Mouse (Mus musculus) layer of hippocampus, adult 2 months (tissue): ENCODE data around the gene Id1. TPM values are rescaled to one million over a fixed set of nuclear protein-coding genes. Genes with fewer than 3 reads are reported as not detected.
A peak's percentile ranks its signal among the peaks of the same experiment; 100 is the strongest.

Experiments used
- DNase-seq, 2 experiments: peaks; one replicate each; pipeline ENCODE4 v3.0.0; 2022; ENCODE audit warnings: low spot score in 2 of 2
- H3K27ac ChIP-seq: fragments of 200-600 bp; 2 replicates; pipeline ENCODE4 v1.8.1; 2022
- H3K4me3 ChIP-seq: fragments of 200-600 bp; 2 replicates; pipeline ENCODE4 v1.8.1; 2022; ENCODE audit warnings: mild to moderate bottlenecking
- CTCF ChIP-seq: fragments of 200-600 bp; conservative IDR thresholded peaks from 2 replicates; pipeline ENCODE4 v1.8.1; 2022; ENCODE audit warnings: antibody characterized with exemption, mild to moderate bottlenecking, moderate library complexity
- total RNA-seq, 2 experiments: library from RNA; stranded (reverse); gene quantifications; 2 replicates each; pipeline ENCODE4 v1.2.3; 2021

The Id1 gene
- total RNA-seq, 2 experiments from 2014 or later: 23.5 to 25.4 TPM

DNA sequence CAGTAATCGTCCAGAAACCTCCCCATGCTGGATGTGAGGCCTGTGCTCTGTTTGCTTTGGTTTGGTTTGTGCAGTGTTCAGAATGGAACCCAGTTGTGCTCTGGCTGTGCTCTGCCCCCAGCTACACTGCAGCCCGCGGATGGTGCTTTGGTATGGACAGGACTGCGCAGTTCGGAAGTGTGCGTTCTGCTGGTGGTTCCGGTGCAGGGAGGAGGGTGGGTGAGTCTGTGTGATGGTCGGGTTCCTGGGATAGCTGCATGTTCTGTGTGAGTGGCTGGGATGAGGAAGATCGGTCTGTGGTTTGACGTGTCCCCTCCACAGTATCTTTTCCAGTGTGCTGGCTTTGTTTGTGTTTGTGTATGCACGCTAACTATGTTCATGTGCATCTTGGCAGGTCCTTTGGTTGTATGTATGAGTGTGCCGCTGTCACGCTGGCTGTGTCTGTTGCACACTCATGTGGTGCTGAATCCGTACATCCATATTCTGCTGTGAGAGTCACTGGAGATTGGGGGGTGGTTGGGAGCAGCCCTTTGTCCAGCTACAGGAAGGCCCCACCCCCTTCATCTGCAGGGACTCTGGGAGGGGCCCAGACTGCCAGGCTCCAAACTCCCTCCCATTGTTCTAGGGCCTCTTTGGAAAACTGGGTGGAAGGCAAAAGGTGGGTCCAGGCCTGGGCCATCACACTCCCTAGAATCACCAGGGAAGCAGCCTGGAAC, 8.1 kb upstream of the Id1 start:
- Histone ChIP-seq H3K4me3 (no peak overlapping the region), H3K27ac (peak overlapping the region; percentile 78)
- DNase-seq: no peak
- no peak for TF ChIP-seq CTCF

DNA sequence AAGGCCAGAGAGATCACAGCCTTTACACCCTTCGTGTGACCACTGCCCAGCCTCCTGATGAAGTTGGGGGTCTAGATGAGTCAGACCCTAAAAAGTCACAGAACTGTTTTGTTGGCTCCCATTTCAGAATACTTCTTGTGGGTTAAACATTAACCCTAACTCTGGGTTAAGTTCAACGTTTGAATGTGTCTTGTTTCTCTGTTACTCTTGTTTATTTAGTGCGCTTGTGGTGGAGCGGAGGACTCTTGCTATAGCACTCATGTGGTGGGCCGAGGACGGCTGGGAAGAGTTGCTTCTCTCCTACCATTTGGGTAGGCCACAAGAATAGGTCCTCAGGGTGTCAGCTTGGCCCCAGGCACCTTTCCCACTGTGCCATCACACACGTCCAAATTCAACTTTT, 7.5 kb upstream of the Id1 start:
- peak overlapping the region; percentile 40; the same call in 1 of the 2 replicates for H3K27ac ChIP-seq
- TF ChIP-seq CTCF: no peak
- H3K4me3 ChIP-seq: no peak overlapping the region
- DNase-seq: no peak

DNA sequence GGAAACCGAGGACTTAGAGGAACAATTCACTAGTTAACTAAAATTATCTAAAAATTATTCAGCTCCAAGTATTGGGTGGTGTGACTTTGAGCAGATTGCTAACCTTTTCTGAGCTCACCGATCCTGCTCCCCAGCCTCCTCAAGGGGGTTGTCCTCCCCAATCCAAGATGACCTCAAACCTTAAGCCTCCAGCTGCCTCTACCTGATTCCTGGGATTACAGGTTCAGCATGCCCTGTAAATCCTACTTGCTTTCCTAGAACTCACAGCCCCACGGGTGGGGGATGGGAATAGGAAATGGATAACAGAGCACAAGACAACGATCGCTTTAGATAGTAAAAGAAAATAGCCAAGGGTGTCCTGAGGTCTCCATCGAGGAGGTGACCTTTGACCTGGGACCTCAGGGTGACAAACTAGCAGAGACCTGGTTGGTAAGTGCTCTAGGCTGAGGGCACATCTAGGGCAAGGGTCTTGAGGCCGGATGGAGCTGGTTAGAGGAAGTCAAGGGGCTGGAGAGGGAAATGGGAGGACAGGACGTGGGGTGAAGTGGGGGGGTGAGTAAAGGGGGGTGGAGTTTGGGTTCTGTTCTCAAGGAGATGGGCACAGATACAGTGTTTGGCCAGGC, 6.9 kb upstream of the Id1 start:
- H3K4me3 ChIP-seq: no peak overlapping the region
- peak overlapping the region; percentile 40; the same call in 1 of the 2 replicates for H3K27ac ChIP-seq
- no peak for TF ChIP-seq CTCF
- DNase-seq: no peak

DNA sequence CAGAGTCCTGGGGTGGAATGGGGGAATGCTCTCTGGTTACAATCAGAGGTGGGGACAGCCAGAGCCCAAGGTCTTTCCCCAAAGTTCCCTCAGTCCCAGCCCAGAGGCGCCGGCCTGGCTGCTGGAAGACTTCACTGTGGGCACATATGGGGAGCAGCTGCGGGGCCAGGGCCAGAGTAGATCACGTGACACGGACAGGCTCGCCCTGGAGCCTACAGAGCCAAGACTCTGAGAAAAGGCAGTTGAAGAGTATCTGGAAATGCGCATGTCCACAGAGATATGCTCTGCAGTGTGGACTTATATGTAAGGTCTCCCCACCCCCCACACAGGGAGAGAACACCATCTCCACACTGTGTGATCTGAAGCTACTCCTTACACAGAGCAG, 6.4 kb upstream of the Id1 start:
- Histone ChIP-seq H3K4me3 (no peak overlapping the region), H3K27ac (peak overlapping the region; percentile 3; the same call in 1 of the 2 replicates)
- TF ChIP-seq CTCF: no peak
- no peak for DNase-seq

DNA sequence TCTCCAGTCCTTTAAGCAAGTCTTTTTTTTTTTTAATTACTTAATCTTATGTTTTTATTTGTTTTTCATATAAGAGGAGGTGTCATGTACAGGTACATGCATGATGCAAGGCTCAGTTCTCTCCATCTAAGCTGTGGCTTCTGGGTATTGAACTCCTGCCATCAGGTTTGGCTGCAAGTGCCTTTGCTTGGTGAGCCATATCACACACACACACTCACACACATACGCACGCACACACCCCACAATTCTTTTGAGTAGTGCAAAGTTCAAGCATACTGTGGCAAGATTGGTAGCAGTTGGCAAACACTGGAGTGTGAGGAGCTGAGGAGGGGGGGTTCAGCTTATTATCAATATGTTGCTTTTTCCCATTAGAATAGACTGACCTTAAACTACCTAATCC, 2.9 kb upstream of the Id1 start:
- TF ChIP-seq CTCF: no peak
- no peak for DNase-seq
- Histone ChIP-seq H3K4me3 (no peak overlapping the region), H3K27ac (no peak overlapping the region)

DNA sequence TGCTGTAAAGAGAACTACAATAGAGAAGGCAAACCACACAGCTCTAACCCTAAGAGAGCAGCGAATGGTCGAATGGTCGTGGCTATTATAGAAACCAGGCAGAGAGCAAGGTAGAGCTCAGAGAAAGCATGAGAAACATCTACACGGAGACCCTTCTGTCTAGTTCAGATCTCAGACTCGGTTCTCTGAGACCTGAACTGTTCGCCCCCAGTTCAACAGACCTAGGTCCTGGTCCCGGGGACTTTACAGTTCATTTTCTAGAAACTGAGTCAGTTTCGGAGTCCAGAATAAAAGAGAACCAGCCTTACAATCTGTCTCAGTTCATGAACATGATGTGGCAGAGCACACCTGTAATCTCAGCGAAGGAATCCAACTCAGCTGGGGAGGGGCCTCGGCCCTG, 1.6 kb upstream of the Id1 start:
- Histone ChIP-seq H3K4me3 (peak overlapping the region; percentile 60; the same call in 1 of the 2 replicates), H3K27ac (peak overlapping the region; percentile 81)
- DNase-seq: no peak
- TF ChIP-seq CTCF: no peak

DNA sequence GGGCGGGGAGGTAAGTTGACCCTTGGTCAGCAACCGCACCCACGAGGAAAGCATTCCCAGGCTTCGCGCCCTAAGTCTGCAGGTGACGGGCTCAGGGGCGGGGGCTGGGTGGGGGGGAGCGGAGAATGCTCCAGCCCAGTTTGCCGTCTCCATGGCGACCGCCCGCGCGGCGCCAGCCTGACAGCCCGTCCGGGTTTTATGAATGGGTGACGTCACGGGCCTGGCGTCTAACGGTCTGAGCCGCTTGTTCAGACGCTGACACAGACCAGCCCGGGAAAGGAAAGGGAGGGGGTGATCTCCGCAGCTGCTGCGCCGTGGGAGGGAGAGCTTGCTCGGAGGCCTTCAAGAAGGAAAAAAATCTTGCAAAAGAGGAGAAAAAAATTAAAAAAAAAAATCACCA, 1.1 kb upstream of the Id1 start:
- peak; percentile 91 to 94 for DNase-seq
- no peak for TF ChIP-seq CTCF
- peak overlapping the region; percentile 82 for H3K27ac ChIP-seq

DNA sequence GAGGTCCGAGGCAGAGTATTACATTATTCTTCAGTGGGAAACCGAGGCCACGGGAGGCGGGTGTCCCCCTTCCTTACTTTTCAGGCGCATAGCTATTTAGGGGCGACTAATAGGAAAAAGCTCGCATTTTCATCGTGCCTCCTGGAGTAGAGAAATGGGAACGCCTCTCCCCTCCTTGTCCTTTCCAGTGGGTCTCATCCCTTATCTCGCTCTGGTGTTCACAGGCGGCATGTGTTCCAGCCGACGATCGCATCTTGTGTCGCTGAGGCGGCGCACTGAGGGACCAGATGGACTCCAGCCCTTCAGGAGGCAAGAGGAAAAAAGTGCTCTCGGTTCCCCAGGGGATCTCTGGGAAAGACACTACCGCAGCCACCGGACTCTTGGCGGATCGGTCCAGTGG, 697 bp downstream of the Id1 start:
- no peak for DNase-seq
- H3K27ac ChIP-seq: peak overlapping the region; percentile 69

More for the DNA sequence above, 1.1 kb upstream of the Id1 start:
- peak overlapping the region; percentile 60 for H3K4me3 ChIP-seq

DNA sequence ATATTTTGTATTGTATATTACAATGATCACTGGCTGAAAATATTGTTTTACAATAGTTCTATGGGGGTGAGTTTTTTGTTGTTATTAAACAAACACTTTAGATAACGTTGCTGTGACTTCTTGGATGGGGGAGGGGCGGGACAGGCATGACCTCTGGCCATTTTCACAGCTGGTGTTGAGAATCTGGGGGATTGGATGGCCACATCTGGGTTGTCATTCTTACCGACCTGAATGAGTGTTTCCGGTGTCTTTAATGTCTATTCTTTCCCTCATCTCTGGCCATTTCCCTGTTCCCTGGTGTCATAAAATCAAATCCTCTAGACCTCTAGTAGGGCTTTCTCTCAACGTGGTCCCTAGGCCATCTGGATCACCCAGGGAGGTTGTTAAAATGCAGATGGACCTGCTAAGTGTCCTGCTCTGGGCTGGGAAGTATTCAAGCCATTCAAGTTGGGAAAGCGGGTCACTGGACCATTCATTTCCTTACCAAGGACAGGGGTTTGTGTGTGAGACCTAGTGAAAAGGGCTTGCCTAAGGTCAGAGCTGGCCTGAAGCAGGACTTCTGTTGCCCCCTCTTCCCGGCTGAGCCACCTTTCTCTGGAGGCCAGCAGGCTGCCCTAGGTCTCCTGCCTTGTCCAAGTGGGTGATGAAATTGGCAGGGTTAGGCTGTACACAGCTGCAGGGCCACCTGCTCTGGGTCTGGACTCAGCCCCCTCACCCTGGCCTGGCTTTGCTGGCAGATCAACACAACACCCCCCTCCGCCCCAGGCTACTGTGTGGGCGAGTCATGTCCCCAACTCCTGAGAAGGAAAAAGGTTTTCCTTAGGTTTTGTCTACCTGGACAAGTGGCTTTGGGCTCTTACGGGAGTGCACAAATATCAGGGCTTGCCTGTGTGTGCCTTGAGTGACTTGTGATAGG, 1.5 kb downstream of the Id1 start:
- H3K27ac ChIP-seq: peak overlapping the region; percentile 69

More for the DNA sequence above, 697 bp downstream of the Id1 start:
- peak overlapping the region; percentile 60 for H3K4me3 ChIP-seq
- TF ChIP-seq CTCF: no peak

DNA sequence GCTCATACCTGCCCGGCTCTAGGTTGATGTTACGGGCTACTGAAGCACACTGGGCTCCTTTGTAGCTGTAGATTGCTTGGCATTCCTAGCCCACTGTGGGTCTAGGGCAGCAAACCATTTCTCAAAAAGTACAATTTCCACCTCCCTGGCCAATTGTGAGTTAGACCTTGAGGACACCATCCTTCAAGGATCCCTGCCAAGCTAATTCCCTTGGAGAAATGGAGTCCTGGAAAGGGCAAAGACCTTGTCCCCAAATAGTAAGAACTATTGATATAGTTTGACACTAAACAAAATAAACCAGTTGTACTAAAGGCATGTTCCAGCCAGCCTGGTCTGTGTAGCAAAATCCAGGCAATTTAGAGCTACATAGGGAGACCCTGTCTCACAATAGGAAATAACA, 2.3 kb downstream of the Id1 start:
- no peak for TF ChIP-seq CTCF
- no peak for DNase-seq
- peak overlapping the region; percentile 60 for H3K4me3 ChIP-seq
- peak overlapping the region; percentile 69 for H3K27ac ChIP-seq

More for the DNA sequence above, 1.5 kb downstream of the Id1 start:
- no peak for DNase-seq
- no peak for TF ChIP-seq CTCF
- H3K4me3 ChIP-seq: peak overlapping the region; percentile 60

DNA sequence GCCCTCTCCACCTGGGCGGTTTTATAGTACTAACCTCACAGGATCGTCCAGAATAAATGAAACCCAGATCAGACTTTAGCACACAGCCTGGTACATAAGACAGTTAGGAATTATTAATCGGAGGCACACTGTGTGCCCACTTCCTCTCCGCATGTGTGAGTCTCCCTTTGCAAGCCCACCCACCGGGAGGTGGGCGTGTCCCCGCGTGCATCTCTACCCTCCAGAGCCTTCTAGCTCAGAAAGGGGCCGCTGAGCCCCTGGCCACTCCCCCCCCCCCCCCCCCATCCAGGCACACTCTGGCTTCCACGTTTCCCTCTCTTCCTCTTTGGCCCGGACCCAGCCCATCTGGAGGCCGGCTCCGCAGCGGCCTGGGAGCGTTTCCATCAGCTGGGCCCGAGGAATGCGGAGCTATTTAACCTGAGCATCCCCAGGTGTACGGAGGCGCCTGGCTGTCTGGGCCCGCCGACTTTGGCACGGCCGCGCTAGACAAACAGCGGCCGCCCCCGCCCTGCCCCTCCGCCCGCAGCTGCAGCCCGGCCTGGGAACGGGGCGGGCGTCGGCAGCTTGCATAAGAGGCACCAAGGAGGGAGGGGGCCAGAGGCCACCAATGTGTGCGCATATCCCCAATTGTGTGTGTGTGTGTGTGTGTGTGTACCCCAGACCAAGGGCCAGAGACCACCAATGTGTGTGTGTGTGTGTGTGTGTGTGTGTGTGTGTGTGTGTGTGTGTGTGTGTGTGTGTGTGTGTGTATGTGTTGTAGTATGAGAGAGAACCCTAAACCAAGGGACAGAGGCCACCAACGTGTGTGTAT, 3.2 kb downstream of the Id1 start:
- H3K4me3 ChIP-seq: peak overlapping the region; percentile 60
- H3K27ac ChIP-seq: peak overlapping the region; percentile 69
- no peak for TF ChIP-seq CTCF
- no peak for DNase-seq

DNA sequence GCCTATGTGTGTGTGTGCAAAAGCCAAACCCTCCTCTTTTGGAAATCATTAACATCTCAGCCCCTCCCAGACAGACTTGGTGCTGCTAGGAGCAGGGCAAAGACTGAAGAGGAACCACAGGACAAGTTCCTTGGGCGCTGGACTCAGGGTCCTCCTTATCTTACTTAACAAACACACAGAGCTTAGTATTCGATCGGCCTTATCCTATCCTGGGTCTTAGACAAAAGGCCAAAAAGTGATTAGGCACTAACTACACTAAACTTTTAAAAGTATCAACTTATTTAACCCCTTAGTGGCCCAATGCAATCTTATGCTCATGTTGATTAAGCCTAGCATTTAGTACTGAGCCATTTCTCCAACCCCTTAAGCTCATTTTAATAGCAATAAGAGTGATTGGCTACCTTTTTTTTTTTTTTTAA, 3.8 kb downstream of the Id1 start:
- no peak for TF ChIP-seq CTCF
- peak overlapping the region; percentile 67; the same call in 1 of the 2 replicates for H3K27ac ChIP-seq
- no peak for DNase-seq
- no peak overlapping the region for H3K4me3 ChIP-seq
